Mouse (Mus musculus) hindbrain, embryonic 12.5 days (tissue): ENCODE measurements around the gene Nsun2. TPM values are rescaled to one million over a fixed set of nuclear protein-coding genes. Genes with fewer than 3 reads are reported as not detected.
"Not testable (repeated sequence)": the region's sequence is repeated elsewhere in the genome, so short reads cannot be mapped to it uniquely, and the experiment has no call there.

Experiments
- ATAC-seq: fragments of 200-750 bp; cut with Nextera tagmentation; 2 replicates; pipeline ENCODE4 v1.8.0; 2017; ENCODE audit warnings: moderate TSS enrichment; ENCODE audit not compliant: low FRiP score
- H3K27ac ChIP-seq: fragments of 300-500 bp; sonication (generic); 2 replicates; pipeline ENCODE4 v1.5.1; 2016; ENCODE audit warnings: mild to moderate bottlenecking
- H3K27me3 ChIP-seq: fragments of 300-500 bp; sonication (generic); 2 replicates; pipeline ENCODE4 v1.6.1; 2016; ENCODE audit warnings: mild to moderate bottlenecking
- H3K36me3 ChIP-seq: fragments of 300-500 bp; sonication (generic); 2 replicates; pipeline ENCODE4 v1.6.1; 2016; ENCODE audit warnings: mild to moderate bottlenecking
- H3K4me1 ChIP-seq: fragments of 300-500 bp; sonication (generic); 2 replicates; pipeline ENCODE4 v1.6.1; 2016
- H3K4me2 ChIP-seq: fragments of 300-500 bp; sonication (generic); replicated peaks from 2 replicates; pipeline ENCODE4 v1.6.1; 2016; ENCODE audit warnings: mild to moderate bottlenecking
- H3K4me3 ChIP-seq: fragments of 300-500 bp; sonication (generic); 2 replicates; pipeline ENCODE4 v1.5.1; 2016; ENCODE audit warnings: mild to moderate bottlenecking
- H3K9ac ChIP-seq: fragments of 300-500 bp; sonication (generic); 2 replicates; pipeline ENCODE4 v1.6.1; 2016; ENCODE audit warnings: mild to moderate bottlenecking, moderate library complexity
- H3K9me3 ChIP-seq: fragments of 300-500 bp; sonication (generic); replicated peaks from 2 replicates; pipeline ENCODE4 v1.6.1; 2016; ENCODE audit warnings: mild to moderate bottlenecking
- WGBS: fragments of 180-500 bp; shearing (Covaris S2); methylation state at CpG from one replicate; pipeline ENCODE4 v1.1.7; 2016; 5-methylcytosine and 5-hydroxymethylcytosine counted together
- polyA plus RNA-seq: library from polyadenylated mRNA; unstranded; fragments of >200 nt; fragmentation: Nextera tagmentation; extraction: Ambion mirVana; gene quantifications from 2 replicates; pipeline ENCODE4 v1.2.1, GENCODE M21; 2016

The Nsun2 gene
- polyA plus RNA-seq, 1 experiment from 2014 or later, result 91.8 TPM

- H3K27ac ChIP-seq, result no peak overlapping the region; the same call in 1 of the 2 replicates
- H3K27me3 ChIP-seq, result no peaks in the 10 kb centered on the region
- WGBS, result 44% methylated on average over 13 of the region's 13 CpGs
- H3K9me3 ChIP-seq, result no peaks in the 10 kb centered on the region
- H3K4me1 ChIP-seq, result peaks cover 9% of the 10 kb centered on the region
- peak overlapping the region; percentile 19; the same call in 1 of the 2 replicates for H3K4me2 ChIP-seq
- ATAC-seq, result peak; percentile 70
- no peak overlapping the region for H3K9ac ChIP-seq
- no peaks in the 10 kb centered on the region for H3K36me3 ChIP-seq
- H3K4me3 ChIP-seq, result no peak overlapping the region
Measured at GRCm38 (mm10) chr13:69559291-69559961, 25.9 kb downstream of the Nsun2 start.

DNA sequence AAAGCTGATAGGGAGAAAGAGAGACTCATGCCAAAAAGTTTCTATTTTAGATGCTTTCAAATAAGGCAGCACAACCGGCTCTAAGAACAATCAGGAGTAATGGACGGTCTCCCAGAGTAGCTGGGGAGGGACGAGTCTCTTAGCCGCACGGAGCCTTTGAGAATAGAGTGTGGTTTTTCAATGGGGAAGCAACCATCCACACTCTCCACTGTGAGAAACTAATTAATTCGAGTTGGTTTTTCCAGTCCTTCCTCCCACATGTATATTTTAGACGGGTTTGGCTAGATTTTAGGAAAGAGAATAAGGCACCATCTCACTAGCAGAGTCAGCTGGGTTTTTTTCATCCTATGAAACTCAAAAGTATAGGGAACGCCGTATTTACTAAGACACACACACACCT is 28.5 kb downstream of the Nsun2 start:
- 83% methylated on average over 9 of the region's 9 CpGs for WGBS
- Histone ChIP-seq H3K9ac (no peak overlapping the region), H3K27ac (no peak overlapping the region), H3K9me3 (no peaks in the 10 kb centered on the region), H3K4me3 (no peak overlapping the region), H3K4me1 (peaks cover 9% of the 10 kb centered on the region), H3K36me3 (no peaks in the 10 kb centered on the region), H3K4me2 (no peak overlapping the region), H3K27me3 (no peaks in the 10 kb centered on the region)
- ATAC-seq, result no peak

- Histone ChIP-seq H3K4me1 (peaks cover 9% of the 10 kb centered on the region), H3K36me3 (no peaks in the 10 kb centered on the region), H3K9ac (no peak overlapping the region), H3K4me2 (no peak overlapping the region), H3K9me3 (no peaks in the 10 kb centered on the region), H3K4me3 (no peak overlapping the region), H3K27me3 (no peaks in the 10 kb centered on the region), H3K27ac (no peak overlapping the region)
- ATAC-seq, result no peak
- WGBS, result 71% methylated on average over 12 of the region's 12 CpGs
Measured at GRCm38 (mm10) chr13:69562654-69563574, 29.4 kb downstream of the Nsun2 start.

GRCm38 (mm10) chr13:69563905-69564304 is 30.4 kb downstream of the Nsun2 start:
- no peak for ATAC-seq
- no peaks in the 10 kb centered on the region for H3K27me3 ChIP-seq
- H3K9me3 ChIP-seq, result no peaks in the 10 kb centered on the region
- no peaks in the 10 kb centered on the region for H3K36me3 ChIP-seq
- H3K4me3 ChIP-seq, result no peak overlapping the region
- H3K9ac ChIP-seq, result no peak overlapping the region
- H3K4me2 ChIP-seq, result no peak overlapping the region
- peaks cover 9% of the 10 kb centered on the region for H3K4me1 ChIP-seq
- no peak overlapping the region for H3K27ac ChIP-seq
- WGBS, result 86% methylated on average over 3 of the region's 3 CpGs

DNA sequence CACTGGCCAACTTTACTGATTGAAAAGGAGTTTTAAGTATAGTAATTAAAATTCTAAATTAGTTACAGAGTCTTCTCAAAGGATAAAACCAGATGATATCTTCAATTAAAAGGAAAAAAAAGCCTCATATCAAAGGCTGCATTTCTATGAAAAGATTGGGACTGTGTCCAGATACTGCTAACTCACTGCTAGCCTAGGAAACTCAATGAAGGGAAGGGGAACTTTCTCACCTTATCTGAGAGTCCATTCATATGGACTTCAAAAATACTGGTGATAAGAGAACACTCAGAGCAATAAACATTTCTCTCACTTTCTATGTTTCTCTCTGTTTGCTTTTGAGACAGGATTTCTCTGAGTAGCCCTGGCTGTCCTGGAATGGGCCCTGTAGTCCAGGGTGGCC is 31.0 kb downstream of the Nsun2 start:
- H3K9me3 ChIP-seq, result no peaks in the 10 kb centered on the region
- no peak overlapping the region for H3K4me3 ChIP-seq
- H3K4me1 ChIP-seq, result peaks cover 3% of the 10 kb centered on the region
- no peak overlapping the region for H3K27ac ChIP-seq
- no peak for ATAC-seq
- no peak overlapping the region for H3K9ac ChIP-seq
- no peaks in the 10 kb centered on the region for H3K36me3 ChIP-seq
- H3K27me3 ChIP-seq, result no peaks in the 10 kb centered on the region
- H3K4me2 ChIP-seq, result no peak overlapping the region

GRCm38 (mm10) chr13:69565401-69565800 is 31.9 kb downstream of the Nsun2 start:
- not testable (repeated sequence) for H3K36me3 ChIP-seq, H3K9ac ChIP-seq, H3K4me1 ChIP-seq, H3K27me3 ChIP-seq, ATAC-seq, H3K4me3 ChIP-seq, H3K27ac ChIP-seq, H3K4me2 ChIP-seq, H3K9me3 ChIP-seq
- WGBS, result 81% methylated on average over 4 of the region's 4 CpGs

DNA sequence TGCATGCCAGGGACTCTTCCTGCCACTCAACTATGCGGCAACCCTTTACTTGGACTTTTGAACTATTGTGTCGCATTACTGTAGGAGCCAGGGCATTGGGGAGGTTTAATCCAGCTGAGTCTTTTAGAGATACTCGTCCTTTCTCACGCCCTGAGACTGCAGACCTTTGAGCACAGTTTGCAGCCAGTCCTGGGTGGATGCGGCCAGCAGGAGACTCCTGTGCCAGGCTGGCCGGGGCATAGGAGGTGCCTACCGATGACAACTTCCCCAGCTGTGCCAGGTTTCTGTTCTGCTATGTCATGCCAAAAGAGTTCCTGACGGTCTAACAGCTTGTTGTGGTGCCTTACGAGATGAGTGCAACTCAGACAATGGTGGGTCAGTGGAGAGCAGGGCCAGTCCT is 35.7 kb downstream of the Nsun2 start:
- 89% methylated on average over 9 of the region's 9 CpGs for WGBS
- Histone ChIP-seq H3K9ac (no peak overlapping the region), H3K36me3 (no peaks in the 10 kb centered on the region), H3K9me3 (no peaks in the 10 kb centered on the region), H3K4me1 (no peaks in the 10 kb centered on the region), H3K4me3 (no peak overlapping the region), H3K27me3 (no peaks in the 10 kb centered on the region), H3K27ac (no peak overlapping the region), H3K4me2 (no peak overlapping the region)
- ATAC-seq, result no peak

DNA sequence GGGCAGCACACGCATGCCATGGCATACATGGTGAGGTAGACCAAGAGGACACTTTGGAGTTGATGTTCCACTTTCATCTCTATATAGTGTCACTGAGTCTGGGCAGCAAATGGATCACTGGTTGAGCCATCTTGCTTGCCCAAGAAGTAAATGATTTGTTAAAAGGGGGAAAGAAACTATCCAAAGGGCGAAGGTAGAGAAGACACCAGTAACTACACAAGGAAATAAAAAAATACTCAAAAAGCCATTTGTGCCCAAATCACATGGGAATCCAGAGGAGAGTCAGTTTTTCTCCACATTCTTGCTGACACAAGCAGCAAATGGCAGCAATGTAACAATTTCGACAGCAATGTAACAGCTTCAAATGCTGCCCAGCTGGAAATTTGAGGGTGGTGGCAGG is 39.0 kb downstream of the Nsun2 start:
- H3K27ac ChIP-seq, result no peak overlapping the region
- H3K27me3 ChIP-seq, result no peaks in the 10 kb centered on the region
- no peak for ATAC-seq
- H3K4me2 ChIP-seq, result no peak overlapping the region
- H3K9ac ChIP-seq, result no peak overlapping the region
- H3K36me3 ChIP-seq, result no peaks in the 10 kb centered on the region
- no peaks in the 10 kb centered on the region for H3K4me1 ChIP-seq
- no peaks in the 10 kb centered on the region for H3K9me3 ChIP-seq
- 94% methylated on average over 3 of the region's 3 CpGs for WGBS
- no peak overlapping the region for H3K4me3 ChIP-seq

DNA sequence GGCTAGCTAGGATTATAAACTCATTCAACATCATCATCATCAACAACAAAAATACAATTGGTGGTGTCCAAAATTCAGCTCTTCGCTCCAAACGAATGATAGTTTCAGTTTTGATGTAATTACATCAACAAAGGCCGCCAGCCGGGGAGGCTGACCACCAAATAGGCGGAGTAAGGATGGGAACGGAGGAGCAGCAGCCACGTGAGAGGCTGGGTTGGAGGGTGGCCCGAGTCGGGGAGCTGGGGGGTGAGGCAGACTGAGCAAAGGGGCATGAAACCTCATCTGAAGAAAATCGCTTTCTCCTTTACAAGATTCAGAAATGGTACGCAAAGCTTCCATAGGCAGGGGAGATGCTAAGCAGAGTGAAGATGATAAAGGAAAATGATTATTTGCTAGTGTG is 43.1 kb downstream of the Nsun2 start:
- H3K4me3 ChIP-seq, result no peak overlapping the region
- no peaks in the 10 kb centered on the region for H3K36me3 ChIP-seq
- H3K4me2 ChIP-seq, result no peak overlapping the region
- H3K9ac ChIP-seq, result no peak overlapping the region
- no peak for ATAC-seq
- H3K4me1 ChIP-seq, result no peaks in the 10 kb centered on the region
- H3K27me3 ChIP-seq, result no peaks in the 10 kb centered on the region
- no peaks in the 10 kb centered on the region for H3K9me3 ChIP-seq
- no peak overlapping the region for H3K27ac ChIP-seq
- 66% methylated on average over 11 of the region's 11 CpGs for WGBS

- no peak for ATAC-seq
- no peak overlapping the region for H3K9ac ChIP-seq
- no peak overlapping the region for H3K4me2 ChIP-seq
- H3K4me3 ChIP-seq, result no peak overlapping the region
- no peaks in the 10 kb centered on the region for H3K27me3 ChIP-seq
- 90% methylated on average over 16 of the region's 16 CpGs for WGBS
- H3K9me3 ChIP-seq, result no peaks in the 10 kb centered on the region
- no peaks in the 10 kb centered on the region for H3K4me1 ChIP-seq
- no peak overlapping the region for H3K27ac ChIP-seq
- H3K36me3 ChIP-seq, result no peaks in the 10 kb centered on the region
Measured at GRCm38 (mm10) chr13:69577181-69577834, 43.8 kb downstream of the Nsun2 start.

DNA sequence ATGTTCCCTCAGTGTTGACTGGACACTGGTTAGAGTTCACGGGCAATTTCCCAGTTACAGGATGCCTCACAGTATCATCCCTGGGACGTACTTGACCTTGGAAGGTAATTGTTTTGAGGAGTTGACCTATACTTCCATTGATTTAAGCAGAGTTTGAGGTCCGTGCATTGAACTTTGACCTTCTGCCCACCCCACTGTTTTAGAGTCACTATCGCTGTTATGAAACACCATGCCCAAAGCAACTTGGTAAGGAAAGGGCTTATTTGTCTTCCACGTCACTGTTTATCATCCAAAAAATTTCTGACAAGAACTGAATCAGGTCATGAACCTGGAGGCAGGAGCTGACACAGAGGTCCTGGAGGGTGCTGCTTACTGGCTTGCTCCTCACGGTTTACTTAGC is 48.9 kb downstream of the Nsun2 start:
- no peak for ATAC-seq
- 83% methylated on average over 6 of the region's 6 CpGs for WGBS

GRCm38 (mm10) chr13:69583591-69583990 is 50.0 kb downstream of the Nsun2 start:
- Histone ChIP-seq H3K27ac (no peak overlapping the region), H3K9me3 (no peaks in the 10 kb centered on the region), H3K4me1 (no peaks in the 10 kb centered on the region), H3K9ac (no peak overlapping the region), H3K4me3 (no peak overlapping the region), H3K4me2 (no peak overlapping the region), H3K36me3 (no peaks in the 10 kb centered on the region), H3K27me3 (no peaks in the 10 kb centered on the region)
- ATAC-seq, result no peak
- 96% methylated on average over 6 of the region's 6 CpGs for WGBS

More for the DNA sequence above, 48.9 kb downstream of the Nsun2 start:
- Histone ChIP-seq H3K36me3 (no peaks in the 10 kb centered on the region), H3K4me3 (no peak overlapping the region), H3K27me3 (no peaks in the 10 kb centered on the region), H3K27ac (no peak overlapping the region), H3K4me1 (no peaks in the 10 kb centered on the region), H3K4me2 (no peak overlapping the region), H3K9me3 (no peaks in the 10 kb centered on the region), H3K9ac (no peak overlapping the region)
